ENCODE assay signal across 7 mouse cellular contexts in genomic region chr11:102145471-102146001, GRCm38 (mm10). TPM values are rescaled to one million over a fixed set of nuclear protein-coding genes. Genes with fewer than 3 reads are reported as not detected.
A peak's percentile ranks its signal among the peaks of the same experiment; 100 is the strongest.
DNase-seq lines count a peak whose midpoint lies in the region; ATAC-seq lines count a peak whose summit lies in the region.

TSS of gene Nags (plus strand) at chr11:102145513.

- 2% methylated on average over 50 of the region's 50 CpGs for WGBS in forebrain, embryonic 12.5 days
- 3% methylated on average over 50 of the region's 50 CpGs for WGBS in liver, embryonic 12.5 days (ENCODE audit: insufficient replicate concordance)

- H3K9me3 ChIP-seq in forebrain, embryonic 12.5 days = no peaks in the 10 kb centered on the region
- H3K9me3 ChIP-seq in liver, embryonic 12.5 days (replicated peaks) = no peaks in the 10 kb centered on the region

- H3K4me2 ChIP-seq in forebrain, embryonic 12.5 days = peak within 1 kb of the TSS; percentile 44
- H3K4me2 ChIP-seq in liver, embryonic 12.5 days = peak within 1 kb of the TSS; percentile 77

- peak; percentile 30 to 65 for DNase-seq in spleen, postnatal 4 days (ENCODE audit: low spot score in 2 of 2)
- no peak for DNase-seq in spleen, adult 12 weeks (ENCODE audit: low spot score)
- peak; percentile 70 for DNase-seq in testis, postnatal 10 days (ENCODE audit: low spot score)
- DNase-seq in cerebellum, adult 9-11 months = no peak
- DNase-seq in left cerebral cortex, adult 9 months (ENCODE audit: low spot score in 2 of 2) = no peak

- peak within 1 kb of the TSS; percentile 29 for H3K4me3 ChIP-seq in forebrain, embryonic 12.5 days (replicated peaks)
- H3K4me3 ChIP-seq in liver, embryonic 12.5 days = peak within 1 kb of the TSS; percentile 58

- no peaks in the 10 kb centered on the region for H3K36me3 ChIP-seq in forebrain, embryonic 12.5 days (replicated peaks)
- peaks cover 4% of the 10 kb centered on the region; the same call in 1 of the 2 replicates for H3K36me3 ChIP-seq in liver, embryonic 12.5 days

- H3K9ac ChIP-seq in forebrain, embryonic 12.5 days = no peak within 1 kb of the TSS
- H3K9ac ChIP-seq in liver, embryonic 12.5 days = peak within 1 kb of the TSS; percentile 57

- H3K27ac ChIP-seq in forebrain, embryonic 12.5 days = no peak within 1 kb of the TSS
- H3K27ac ChIP-seq in liver, embryonic 12.5 days = peak within 1 kb of the TSS; percentile 63

- ATAC-seq in forebrain, embryonic 12.5 days (ENCODE audit: low FRiP score) = no peak
- ATAC-seq in liver, embryonic 12.5 days = peak; percentile 13; the same call in 1 of the 2 replicates

- H3K4me1 ChIP-seq in forebrain, embryonic 12.5 days = peaks cover 18% of the 10 kb centered on the region
- peaks cover 31% of the 10 kb centered on the region for H3K4me1 ChIP-seq in liver, embryonic 12.5 days

- H3K27me3 ChIP-seq in forebrain, embryonic 12.5 days = peaks cover 81% of the 10 kb centered on the region
- peaks cover 81% of the 10 kb centered on the region for H3K27me3 ChIP-seq in liver, embryonic 12.5 days (replicated peaks)

RNA-seq across cellular contexts. Expression of gene Nags, which starts in this region (rescaled TPM):
- polyA plus RNA-seq in forebrain, embryonic 12.5 days (2016; fragmentation: Nextera tagmentation; extraction: Ambion mirVana) = not detected in 2 replicates
- 7.7 and 8.8 TPM in 2 replicates for polyA plus RNA-seq in liver, embryonic 12.5 days (2016; fragmentation: Nextera tagmentation; extraction: Ambion mirVana)

Comparison
In these comparisons a context has a peak if more than half of its experiments do, and no peak if none do; other contexts are left out.
1. DNase-seq: peak in spleen, postnatal 4 days (2 of 2) and testis, postnatal 10 days (single experiment); none in spleen, adult 12 weeks (single experiment), cerebellum, adult 9-11 months (single experiment) and left cerebral cortex, adult 9 months (0 of 2).